Mouse (Mus musculus) thymus, adult 2 months (tissue): ENCODE results near the gene Olfr922.

Experiments used
- CTCF ChIP-seq: fragments of 200-500 bp; IDR thresholded peaks from 2 replicates; pipeline ENCODE4 v1.5.1; 2012; ENCODE audit warnings: mild to moderate bottlenecking, control low read depth, low read length, moderate library complexity, borderline replicate concordance; ENCODE audit not compliant: control insufficient read depth, poor library complexity, insufficient read depth; ENCODE audit errors: extremely low read depth
- POLR2A ChIP-seq: fragments of 200-500 bp; IDR thresholded peaks from 2 replicates; pipeline ENCODE4 v1.6.1; 2012; ENCODE audit warnings: mild to moderate bottlenecking, low read length, control low read depth, moderate library complexity; ENCODE audit not compliant: control insufficient read depth, poor library complexity, insufficient read depth; ENCODE audit errors: extremely low read depth

- TF ChIP-seq POLR2A (no peak), CTCF (no peak)
Measured at GRCm38 (mm10) chr9:38844149-38844548, 29.7 kb downstream of the Olfr922 start, which contains the start of gene Olfr924.
